Mouse (Mus musculus): ENCODE results near the gene BC034090.

Gene BC034090

DNA sequence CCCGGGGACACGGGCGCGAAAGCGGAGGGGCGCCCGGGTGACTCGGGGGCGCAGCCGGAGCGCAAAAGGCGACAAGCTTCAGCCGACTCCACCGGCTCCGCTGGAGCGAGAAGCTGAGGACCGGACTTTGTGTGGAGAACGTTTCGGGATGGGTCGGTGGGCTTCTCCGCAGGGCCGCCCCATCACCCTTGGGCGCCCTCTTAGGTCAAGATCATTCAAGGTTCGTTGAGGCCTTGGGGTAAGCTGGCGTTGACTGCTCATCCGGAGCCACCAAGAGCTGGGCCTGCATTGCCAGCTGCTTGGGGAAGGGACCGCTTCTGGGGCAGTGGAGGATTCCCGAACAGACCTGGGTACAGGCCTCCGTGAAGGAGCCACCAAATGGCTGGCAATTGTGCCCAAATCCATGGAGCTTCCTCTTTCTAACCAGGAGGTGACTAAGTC, 547 bp upstream of the BC034090 start:
- DNase-seq (ENCODE audit: low spot score in 2 of 2), result peak in 1 of 2 experiments; percentile 24

- DNase-seq (ENCODE audit: low spot score in 2 of 2), result no peak
Observed at GRCm38 (mm10) chr1:155242488-155242745, 1.8 kb downstream of the BC034090 start.

DNA sequence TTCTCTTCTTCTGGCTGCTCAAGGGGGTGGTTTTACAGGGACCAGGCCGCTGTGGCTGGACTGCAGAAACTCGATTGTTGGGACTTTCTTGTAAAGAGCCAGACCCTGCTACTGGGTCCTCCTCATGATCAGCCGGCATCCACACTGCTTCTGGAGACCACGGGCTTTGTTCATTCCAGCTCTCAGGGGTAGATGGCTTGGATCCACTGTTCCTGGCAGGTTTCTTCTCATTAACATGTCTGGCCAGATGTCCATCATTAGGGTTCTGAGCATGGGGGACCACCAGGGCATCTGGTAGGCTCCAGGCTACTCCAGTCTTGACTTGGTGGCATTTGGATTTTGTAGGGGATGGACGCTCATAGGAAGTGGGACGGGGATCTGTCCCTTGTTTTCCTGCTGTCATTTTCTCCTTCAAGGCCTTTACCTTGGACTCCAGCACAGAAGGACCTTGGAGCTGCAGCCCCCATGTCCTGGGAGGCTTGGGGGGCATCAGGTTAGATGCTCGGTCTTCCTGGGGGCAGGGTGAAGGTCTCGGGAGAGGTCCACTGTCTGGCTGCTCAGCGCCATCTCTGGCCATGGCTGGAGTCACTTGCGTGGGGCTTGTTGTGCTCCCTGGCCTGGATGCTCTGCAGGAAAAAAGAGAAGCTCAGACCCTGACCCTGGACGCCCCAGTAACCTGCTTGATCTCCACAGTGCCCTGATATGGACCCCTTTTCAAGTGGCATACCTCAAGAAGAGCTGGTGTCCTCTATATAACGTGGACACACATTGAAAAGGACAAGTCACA, 2.4 kb downstream of the BC034090 start:
- no peak for DNase-seq (ENCODE audit: low spot score in 2 of 2)

DNA sequence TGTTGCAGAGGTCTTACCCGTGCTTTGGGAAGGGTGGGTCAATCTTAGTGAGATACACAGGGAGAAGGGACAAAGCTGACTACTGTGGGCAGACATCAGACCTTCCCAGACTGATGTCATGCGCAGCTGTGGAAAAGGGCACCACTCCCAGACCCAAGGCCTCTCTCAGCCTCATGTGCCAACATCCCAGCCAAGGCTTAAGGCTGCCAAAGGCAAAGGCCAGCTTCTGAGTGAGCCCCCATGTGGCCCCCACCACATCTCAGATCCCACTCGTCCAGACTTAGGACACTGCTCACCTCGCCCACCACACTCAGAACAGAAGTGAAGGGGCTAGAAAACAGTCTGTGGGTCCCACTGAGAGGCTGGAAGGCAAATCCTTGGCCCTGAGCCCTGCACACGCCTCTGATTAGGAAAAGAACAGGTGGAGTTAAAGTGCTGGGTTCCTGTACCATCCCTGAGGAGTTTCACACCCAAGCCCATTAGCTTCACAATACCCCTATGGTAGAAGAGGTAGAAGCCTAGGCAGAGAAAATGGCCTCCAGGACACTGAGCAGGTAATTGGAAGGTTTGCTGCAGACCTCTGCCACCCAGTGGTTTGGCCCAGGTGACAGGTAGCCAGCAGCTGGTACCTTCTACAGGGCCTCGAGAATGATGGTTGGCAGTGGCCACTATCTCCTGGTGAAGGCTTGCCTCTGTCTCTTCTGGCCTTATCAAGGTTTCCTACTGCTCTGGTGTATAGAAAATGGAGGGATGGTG, 4.1 kb downstream of the BC034090 start:
- peak; percentile 48 to 59 for DNase-seq (ENCODE audit: low spot score in 2 of 2)

- no peak for DNase-seq (ENCODE audit: low spot score in 2 of 2)
Observed at GRCm38 (mm10) chr1:155239169-155239568, 5.1 kb downstream of the BC034090 start.

DNA sequence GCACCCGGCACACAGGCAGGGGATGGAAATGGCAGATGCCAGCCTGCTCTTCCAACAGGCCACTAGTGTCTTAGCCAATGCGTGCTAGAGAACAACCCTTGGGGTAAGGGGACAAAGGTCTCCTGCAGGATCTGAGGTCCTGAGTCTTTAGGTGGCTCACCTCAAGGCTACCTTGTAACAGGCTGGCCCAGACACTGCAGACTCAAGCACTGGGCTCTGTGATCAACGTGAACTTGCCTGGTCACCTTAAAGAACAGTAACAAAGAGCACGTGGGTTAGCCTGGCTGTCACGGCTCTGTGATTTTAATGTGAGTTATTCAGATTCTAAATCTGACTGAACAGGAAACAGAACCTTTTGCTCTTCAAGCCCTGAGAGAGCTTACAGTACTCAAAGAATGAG, 6.1 kb downstream of the BC034090 start:
- no peak for DNase-seq (ENCODE audit: low spot score in 2 of 2)

GRCm38 (mm10) chr1:155237390-155237789, 6.9 kb downstream of the BC034090 start:
- DNase-seq (ENCODE audit: low spot score in 2 of 2), result no peak

DNA sequence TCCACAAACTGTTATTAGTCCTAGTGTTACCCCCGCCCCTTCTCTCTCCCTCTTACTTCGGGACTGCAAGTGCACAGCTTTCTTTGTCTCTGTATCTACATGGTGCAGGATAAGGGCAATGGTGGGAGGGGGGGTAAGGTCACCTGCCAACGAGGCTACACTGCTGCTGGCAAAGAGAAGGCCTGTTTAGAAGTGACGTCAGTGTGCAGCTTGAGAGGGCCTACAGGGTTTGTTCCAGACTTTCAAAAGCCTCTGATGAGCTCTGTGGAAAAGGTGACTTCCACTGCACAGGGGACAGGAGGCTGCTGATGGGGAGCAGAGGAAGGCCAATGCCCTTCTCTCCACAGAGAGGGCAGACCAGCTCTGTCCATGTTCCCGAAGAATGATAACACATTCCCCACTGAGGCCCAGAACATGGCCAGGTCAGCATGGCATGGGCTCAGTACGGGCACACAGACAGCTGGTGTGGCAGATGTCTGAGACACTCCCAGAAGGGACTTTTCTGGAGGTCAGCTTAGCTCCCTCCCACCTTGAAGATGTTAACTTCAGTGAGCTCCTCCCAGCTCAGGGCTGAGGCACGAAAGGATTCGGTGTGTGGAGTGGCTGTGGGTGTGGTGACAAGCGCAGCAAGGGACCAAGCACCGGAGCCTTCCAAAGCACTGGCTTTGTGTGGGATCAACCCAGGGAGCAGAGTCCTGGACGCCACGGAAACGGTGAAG, 7.8 kb downstream of the BC034090 start:
- peak; percentile 68 to 75 for DNase-seq (ENCODE audit: low spot score in 2 of 2)

GRCm38 (mm10) chr1:155235641-155236040, 8.6 kb downstream of the BC034090 start:
- no peak for DNase-seq (ENCODE audit: low spot score in 2 of 2)

DNA sequence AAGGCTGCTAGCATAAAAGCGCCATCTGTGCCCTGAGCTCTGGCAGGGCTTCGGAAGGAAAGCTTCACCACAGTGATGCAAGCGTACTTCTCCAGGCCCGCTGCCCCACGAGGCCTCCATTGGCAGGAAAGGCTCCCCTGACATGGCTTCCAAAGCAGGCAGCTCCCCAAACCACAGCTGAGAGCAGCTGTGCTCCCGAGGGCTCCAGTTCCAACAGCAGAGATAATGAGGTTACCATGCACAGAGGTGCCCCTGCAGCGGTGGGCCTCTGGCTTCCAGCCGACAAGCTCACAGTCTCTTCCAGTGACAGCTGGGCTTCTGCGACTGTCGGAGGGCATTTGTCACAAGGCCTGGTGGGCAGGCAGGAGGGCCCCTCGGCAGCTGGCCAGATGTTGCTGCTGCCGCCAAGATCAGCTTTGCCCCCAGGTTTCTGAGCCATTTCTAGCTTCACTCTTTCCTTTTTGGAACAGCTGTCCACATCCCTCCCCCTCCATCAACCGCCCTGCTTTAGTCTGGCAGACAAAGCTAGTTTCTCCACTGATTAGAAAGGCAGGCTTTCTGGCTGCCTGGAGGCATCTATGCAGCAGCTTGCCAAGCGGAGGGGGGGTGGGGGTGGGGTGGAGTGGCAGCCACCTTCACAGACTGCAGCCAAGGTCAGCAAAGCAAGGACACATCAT, 10.2 kb downstream of the BC034090 start:
- DNase-seq (ENCODE audit: low spot score in 2 of 2), result peak; percentile 88 to 89

DNA sequence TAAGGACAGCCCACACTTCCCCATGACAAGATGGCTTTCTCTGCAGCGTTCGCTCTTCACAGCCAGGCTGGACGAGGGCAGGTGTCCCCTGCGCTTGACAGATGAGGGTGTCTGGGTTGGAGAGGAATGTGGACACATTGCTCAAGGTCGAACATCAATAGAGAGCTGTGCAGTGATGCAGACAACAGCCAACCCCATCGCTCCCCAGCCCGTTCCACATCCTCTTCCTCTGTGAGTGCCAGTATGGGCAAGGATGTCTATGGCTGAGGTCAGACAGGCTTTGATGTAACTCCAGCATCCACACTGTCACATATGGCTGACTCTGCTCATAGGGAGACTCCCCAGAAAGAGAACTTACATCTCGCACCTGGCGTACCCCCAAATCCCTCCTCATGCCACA, 10.9 kb downstream of the BC034090 start:
- DNase-seq (ENCODE audit: low spot score in 2 of 2), result peak in 1 of 2 experiments; percentile 22

GRCm38 (mm10) chr1:155232786-155233185, 11.5 kb downstream of the BC034090 start:
- no peak for DNase-seq (ENCODE audit: low spot score in 2 of 2)

GRCm38 (mm10) chr1:155232385-155232784, 11.9 kb downstream of the BC034090 start:
- no peak for DNase-seq (ENCODE audit: low spot score in 2 of 2)

- DNase-seq (ENCODE audit: low spot score in 2 of 2), result peak; percentile 80 to 84
Observed at GRCm38 (mm10) chr1:155229464-155230411, 14.5 kb downstream of the BC034090 start.

GRCm38 (mm10) chr1:155223849-155224554, 20.2 kb downstream of the BC034090 start:
- DNase-seq (ENCODE audit: low spot score in 2 of 2), result peak; percentile 60 to 74

DNA sequence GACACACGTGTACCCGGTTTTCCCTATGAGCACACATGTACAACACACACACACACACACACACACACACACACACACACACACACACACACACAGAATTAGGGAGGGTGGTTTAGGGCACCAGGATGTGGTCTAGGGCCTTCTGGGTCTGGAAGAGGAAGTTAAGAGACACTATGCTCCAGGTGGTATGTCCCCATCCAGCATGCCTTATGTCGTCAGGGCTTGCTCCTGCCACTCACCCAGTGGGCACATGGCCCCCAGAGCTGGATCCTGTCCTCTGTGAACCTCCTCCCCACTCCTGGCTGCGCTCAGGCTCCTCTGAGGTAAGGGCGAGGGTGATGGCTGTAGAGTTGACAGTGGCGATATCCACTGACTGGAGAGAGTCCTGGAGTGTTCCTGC, 21.2 kb downstream of the BC034090 start:
- no peak for DNase-seq (ENCODE audit: low spot score in 2 of 2)

GRCm38 (mm10) chr1:155222101-155222669, 22.1 kb downstream of the BC034090 start:
- peak in 1 of 2 experiments; percentile 46 for DNase-seq (ENCODE audit: low spot score in 2 of 2)

DNA sequence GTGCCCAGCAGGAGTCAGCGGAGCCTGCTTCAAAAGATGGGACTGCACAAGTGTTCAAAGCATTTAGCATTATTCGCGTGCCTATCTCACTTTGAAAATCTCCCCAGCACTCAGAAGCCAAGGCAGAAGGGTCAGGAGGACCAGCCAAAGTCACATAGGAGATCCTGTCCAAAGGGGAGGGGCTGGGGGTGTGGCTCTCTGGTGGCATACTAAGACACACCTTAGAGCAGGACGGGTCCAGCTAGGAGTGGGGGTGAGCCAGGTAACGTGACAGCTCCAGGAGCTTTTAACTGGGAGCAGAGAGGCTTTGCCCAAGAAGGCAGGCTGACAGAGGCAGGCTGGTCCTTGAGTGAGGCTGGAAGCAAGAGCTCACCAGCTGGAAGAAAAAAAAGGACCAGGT, 25.3 kb downstream of the BC034090 start:
- DNase-seq (ENCODE audit: low spot score in 2 of 2), result no peak

DNA sequence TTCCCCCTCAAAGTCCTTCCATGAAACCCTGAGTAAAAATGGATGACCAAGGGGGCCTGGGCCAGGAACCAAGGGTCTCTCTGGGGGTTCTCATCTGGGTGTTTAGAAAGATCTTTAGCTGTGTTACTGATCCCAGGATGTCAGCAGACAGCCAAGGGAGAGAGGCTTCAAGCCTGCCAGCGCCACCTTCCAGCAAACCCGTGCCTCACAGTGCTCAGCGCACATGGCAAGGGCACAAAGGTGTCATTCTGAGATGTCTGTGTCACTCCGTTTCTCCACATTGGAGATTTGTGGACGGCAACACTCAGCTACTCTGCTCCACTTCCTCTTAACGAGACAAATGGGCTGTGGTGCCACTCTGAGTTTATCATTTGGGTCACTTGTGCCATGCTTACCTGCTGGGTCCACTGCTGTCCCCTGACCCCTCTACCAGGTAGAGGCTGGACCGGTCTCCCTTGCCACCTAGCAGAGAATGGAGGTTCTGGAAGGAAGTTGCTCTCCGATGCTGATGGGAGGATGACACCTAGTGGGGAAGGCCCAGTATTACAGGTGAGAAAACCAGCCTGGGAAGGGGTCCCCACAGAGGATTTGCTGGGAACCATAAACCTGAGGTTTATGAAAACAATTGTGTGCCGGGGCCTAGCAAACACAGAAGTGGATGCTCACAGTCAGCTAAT, 26.2 kb downstream of the BC034090 start:
- DNase-seq (ENCODE audit: low spot score in 2 of 2), result no peak

Measured in heart, adult 9 months (tissue).